In the genomic region with DNA sequence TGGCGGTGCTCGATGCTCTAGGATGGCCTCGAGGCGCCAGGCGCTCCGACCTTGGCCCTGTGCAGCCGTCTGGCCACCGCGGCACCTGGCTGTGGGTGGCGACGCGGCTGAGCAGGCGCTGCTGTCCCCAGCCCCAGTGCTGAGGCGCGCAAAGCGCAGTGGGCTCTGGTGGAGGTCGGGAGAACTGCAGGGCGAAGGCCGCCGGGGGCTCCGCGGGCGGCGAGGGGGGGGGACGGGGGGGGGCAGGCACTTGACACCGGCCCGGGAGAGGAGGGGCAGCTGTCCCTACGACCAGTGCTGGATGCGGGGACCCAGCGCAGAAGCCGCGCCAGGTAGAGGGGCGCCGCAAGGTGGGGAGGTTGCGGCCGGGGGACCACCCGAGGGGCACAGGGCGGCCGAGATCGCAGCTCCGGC, we compare ENCODE assay signal across 8 mouse cellular contexts. TPM values are rescaled to one million over a fixed set of nuclear protein-coding genes. Genes with fewer than 3 reads are reported as not detected.
A peak's percentile ranks its signal among the peaks of the same experiment; 100 is the strongest.
DNase-seq lines count a peak whose midpoint lies in the region; ATAC-seq lines count a peak whose summit lies in the region.

No protein-coding gene starts in this region.

- H3K4me2 ChIP-seq in embryonic facial prominence, embryonic 12.5 days (replicated peaks): peak overlapping the region; percentile 79
- H3K4me2 ChIP-seq in heart, embryonic 14.5 days (ENCODE audit: low read length): peak overlapping the region; percentile 77
- peak overlapping the region; percentile 81 for H3K4me2 ChIP-seq in kidney, embryonic 16.5 days (replicated peaks; ENCODE audit: low read depth, low read length)

- WGBS in embryonic facial prominence, embryonic 12.5 days: 1% methylated on average over 32 of the region's 41 CpGs
- WGBS in heart, embryonic 14.5 days: under 1% methylated on average over 41 of the region's 41 CpGs
- WGBS in kidney, embryonic 16.5 days: 0% methylated on average over 24 of the region's 41 CpGs

- peak; percentile 91 for DNase-seq in CD4-positive, CD25-positive, alpha-beta regulatory T cell, adult 2 months (ENCODE audit: low read depth, low spot score)
- peak; percentile 94 for DNase-seq in adrenal gland, postnatal 14 days
- DNase-seq in lung, postnatal 14 days: peak; percentile 89
- peak; percentile 77 for DNase-seq in ovary, postnatal 14 days (ENCODE audit: low spot score)
- DNase-seq in thymus, postnatal 14 days: peak; percentile 91

- H3K27me3 ChIP-seq in embryonic facial prominence, embryonic 12.5 days: 0 out of 2 replicates have a peak, but pooled peaks cover 3% of the 10 kb centered on the region
- H3K27me3 ChIP-seq in heart, embryonic 14.5 days (ENCODE audit: control insufficient read depth, insufficient read depth, low read length): no peaks in the 10 kb centered on the region
- H3K27me3 ChIP-seq in kidney, embryonic 16.5 days (ENCODE audit: insufficient read depth, low read length): no peaks in the 10 kb centered on the region

- ATAC-seq in embryonic facial prominence, embryonic 12.5 days (ENCODE audit: insufficient number of reproducible peaks, insufficient read depth, low FRiP score, low TSS enrichment): peak; percentile 68
- ATAC-seq in heart, embryonic 14.5 days (ENCODE audit: insufficient number of reproducible peaks, insufficient read depth, low FRiP score, low read depth): peak; percentile 78
- peak; percentile 89 for ATAC-seq in kidney, embryonic 16.5 days (ENCODE audit: low FRiP score, low TSS enrichment)

- H3K27ac ChIP-seq in embryonic facial prominence, embryonic 12.5 days: peak overlapping the region; percentile 95
- peak overlapping the region; percentile 70 to 98 for H3K27ac ChIP-seq in heart, embryonic 14.5 days (replicated peaks in 1 of 2; ENCODE audit: control insufficient read depth in 1 of 2, insufficient read depth in 1 of 2, low read depth in 2 of 2, low read length in 2 of 2)
- H3K27ac ChIP-seq in kidney, embryonic 16.5 days (ENCODE audit: low read length): peak overlapping the region; percentile 98

- H3K4me3 ChIP-seq in embryonic facial prominence, embryonic 12.5 days: peak overlapping the region; percentile 84
- peak overlapping the region; percentile 58 to 89 for H3K4me3 ChIP-seq in heart, embryonic 14.5 days (ENCODE audit: control insufficient read depth in 1 of 2, insufficient read depth in 1 of 2, low read depth in 1 of 2, low read length in 2 of 2)
- peak overlapping the region; percentile 86 for H3K4me3 ChIP-seq in kidney, embryonic 16.5 days (ENCODE audit: low read length)

- peak overlapping the region; percentile 97 for H3K9ac ChIP-seq in embryonic facial prominence, embryonic 12.5 days
- peak overlapping the region; percentile 96 for H3K9ac ChIP-seq in heart, embryonic 14.5 days (ENCODE audit: low read length)
- H3K9ac ChIP-seq in kidney, embryonic 16.5 days (replicated peaks; ENCODE audit: low read length): peak overlapping the region; percentile 96

- no peaks in the 10 kb centered on the region for H3K9me3 ChIP-seq in embryonic facial prominence, embryonic 12.5 days
- H3K9me3 ChIP-seq in heart, embryonic 14.5 days (ENCODE audit: control insufficient read depth, low read length): no peaks in the 10 kb centered on the region
- H3K9me3 ChIP-seq in kidney, embryonic 16.5 days (ENCODE audit: low read length): no peaks in the 10 kb centered on the region

- no peaks in the 10 kb centered on the region for H3K36me3 ChIP-seq in embryonic facial prominence, embryonic 12.5 days
- no peaks in the 10 kb centered on the region for H3K36me3 ChIP-seq in heart, embryonic 14.5 days (ENCODE audit: control insufficient read depth, insufficient read depth, low read length)
- H3K36me3 ChIP-seq in kidney, embryonic 16.5 days (ENCODE audit: insufficient read depth, low read length): no peaks in the 10 kb centered on the region

- H3K4me1 ChIP-seq in embryonic facial prominence, embryonic 12.5 days: peaks cover 40% of the 10 kb centered on the region
- peaks cover 32 to 39% of the 10 kb centered on the region in 2 experiments for H3K4me1 ChIP-seq in heart, embryonic 14.5 days (ENCODE audit: control insufficient read depth in 2 of 2, insufficient read depth in 2 of 2, low read length in 2 of 2)
- H3K4me1 ChIP-seq in kidney, embryonic 16.5 days (ENCODE audit: insufficient read depth, low read length): peaks cover 40% of the 10 kb centered on the region

RNA-seq across cellular contexts. Expression of a gene that starts 0.5 kb away (rescaled TPM):
- 95.6 and 106 TPM in 2 replicates for total RNA-seq in adrenal gland, postnatal 14 days (2021)
- 220 and 229 TPM in 2 replicates for polyA plus RNA-seq in embryonic facial prominence, embryonic 12.5 days (2016; fragmentation: Nextera tagmentation; extraction: Ambion mirVana)
- polyA plus RNA-seq in heart, embryonic 14.5 days (2014; fragmentation: Nextera tagmentation; extraction: Ambion mirVana): 44.8 and 48.7 TPM in 2 replicates
- polyA plus RNA-seq in kidney, embryonic 16.5 days (2015; fragmentation: Nextera tagmentation; extraction: Ambion mirVana): 82.9 and 88.1 TPM in 2 replicates

Comparison
In these comparisons a context has a peak if more than half of its experiments do, and no peak if none do; other contexts are left out.
1. Peak in every context shown above with its lines: DNase-seq, ATAC-seq, H3K4me3 ChIP-seq and H3K27ac ChIP-seq.